Mouse (Mus musculus): ENCODE data around the gene Ctxn1. TPM values are rescaled to one million over a fixed set of nuclear protein-coding genes. Genes with fewer than 3 reads are reported as not detected.
A peak's percentile ranks its signal among the peaks of the same experiment; 100 is the strongest.

Ctxn1 gene
- polyA plus RNA-seq, 1 experiment from 2014 or later, result 136 TPM

DNA sequence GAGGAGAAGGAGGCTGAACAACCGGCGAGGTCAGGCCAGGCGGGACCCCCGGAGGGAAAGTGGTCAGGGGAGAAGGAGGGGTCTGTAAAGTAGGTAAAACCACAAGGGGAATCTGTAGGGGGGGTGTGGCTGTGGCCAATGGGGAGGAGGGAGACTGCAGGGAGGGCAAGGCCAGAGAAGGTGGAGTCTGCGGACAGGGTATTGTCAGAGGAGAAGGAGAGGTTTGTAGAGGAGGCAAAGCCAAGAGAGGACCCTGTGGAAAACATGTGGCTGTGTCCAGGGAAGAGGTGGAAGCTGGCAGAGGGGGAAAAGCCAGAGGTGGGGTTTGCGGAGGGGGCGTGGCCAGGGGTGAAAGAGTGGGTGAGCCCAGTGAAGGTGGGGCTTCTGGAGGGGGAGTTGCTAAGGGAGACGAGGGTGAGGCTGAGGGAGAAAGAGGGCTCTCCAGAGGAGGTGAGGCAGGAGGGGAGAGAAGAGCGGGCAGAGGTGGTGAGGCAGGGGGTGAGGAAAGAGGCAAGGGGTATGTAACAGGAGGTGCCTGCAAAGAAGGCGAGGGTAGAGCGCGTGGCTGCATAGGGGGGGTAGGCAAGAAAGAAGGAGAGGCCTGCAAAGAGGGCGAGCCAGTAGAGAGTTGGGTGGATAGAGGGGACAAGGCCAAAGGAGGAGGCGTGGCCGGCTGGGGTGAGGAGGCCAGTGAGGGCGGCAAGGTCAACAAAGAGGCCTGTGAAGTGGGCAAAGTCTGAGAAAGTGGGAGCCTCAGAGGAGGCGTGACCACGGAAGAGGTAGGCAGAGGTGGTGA lies 45.7 kb downstream of the Ctxn1 start:
- peak; percentile 15 for ATAC-seq (ENCODE audit: low FRiP score)
- H3K4me3 ChIP-seq (ENCODE audit: low read depth, low read length), result peak overlapping the region; percentile 30
- peaks cover 7% of the 10 kb centered on the region; the same call in 1 of the 2 replicates for H3K36me3 ChIP-seq (ENCODE audit: control insufficient read depth, insufficient read depth, low read length)
- H3K9me3 ChIP-seq (ENCODE audit: control insufficient read depth, low read length), result no peaks in the 10 kb centered on the region
- H3K4me2 ChIP-seq (replicated peaks; ENCODE audit: low read depth, low read length), result peak overlapping the region; percentile 78
- H3K27me3 ChIP-seq (ENCODE audit: control insufficient read depth, insufficient read depth, low read length), result peaks cover 2% of the 10 kb centered on the region; the same call in 1 of the 2 replicates
- peak overlapping the region; percentile 3 for H3K9ac ChIP-seq (ENCODE audit: low read depth, low read length)
- no peak overlapping the region for H3K27ac ChIP-seq (ENCODE audit: low read depth, low read length)
- peak; percentile 47 for DNase-seq (ENCODE audit: low spot score)
- under 1% methylated on average over 17 of the region's 18 CpGs for WGBS
- peaks cover 10% of the 10 kb centered on the region for H3K4me1 ChIP-seq (replicated peaks; ENCODE audit: control insufficient read depth, insufficient read depth, low read length)

DNA sequence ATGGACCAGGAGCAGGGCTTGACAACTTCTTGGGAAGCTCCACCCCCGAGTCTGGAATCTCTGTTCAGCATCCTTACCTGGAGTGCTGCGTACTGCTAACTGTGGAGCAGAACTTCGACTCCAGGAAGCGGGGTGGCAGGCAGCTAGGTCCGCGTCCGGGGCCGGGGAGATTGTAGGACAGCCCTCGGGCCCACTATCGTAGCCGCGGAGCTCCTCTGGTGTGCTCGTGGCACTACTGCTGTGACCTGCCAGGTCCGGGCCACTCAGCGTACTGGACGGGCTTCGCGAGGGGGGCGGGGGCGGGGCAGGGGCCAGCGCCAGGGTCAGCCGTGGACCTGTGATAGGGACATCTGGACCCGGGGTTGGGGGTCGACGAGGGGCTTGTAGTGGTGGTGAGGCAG lies 46.3 kb downstream of the Ctxn1 start:
- Histone ChIP-seq H3K4me2 (replicated peaks; ENCODE audit: low read depth, low read length) (peak overlapping the region; percentile 78), H3K9ac (ENCODE audit: low read depth, low read length) (peak overlapping the region; percentile 3), H3K27me3 (ENCODE audit: control insufficient read depth, insufficient read depth, low read length) (peaks cover 2% of the 10 kb centered on the region; the same call in 1 of the 2 replicates), H3K9me3 (ENCODE audit: control insufficient read depth, low read length) (no peaks in the 10 kb centered on the region), H3K4me3 (ENCODE audit: low read depth, low read length) (peak overlapping the region; percentile 30), H3K27ac (ENCODE audit: low read depth, low read length) (no peak overlapping the region), H3K36me3 (ENCODE audit: control insufficient read depth, insufficient read depth, low read length) (peaks cover 7% of the 10 kb centered on the region; the same call in 1 of the 2 replicates), H3K4me1 (replicated peaks; ENCODE audit: control insufficient read depth, insufficient read depth, low read length) (peaks cover 10% of the 10 kb centered on the region)
- 0% methylated on average over 24 of the region's 25 CpGs for WGBS
- DNase-seq (ENCODE audit: low spot score), result peak; percentile 38
- no peak for ATAC-seq (ENCODE audit: low FRiP score)

DNA sequence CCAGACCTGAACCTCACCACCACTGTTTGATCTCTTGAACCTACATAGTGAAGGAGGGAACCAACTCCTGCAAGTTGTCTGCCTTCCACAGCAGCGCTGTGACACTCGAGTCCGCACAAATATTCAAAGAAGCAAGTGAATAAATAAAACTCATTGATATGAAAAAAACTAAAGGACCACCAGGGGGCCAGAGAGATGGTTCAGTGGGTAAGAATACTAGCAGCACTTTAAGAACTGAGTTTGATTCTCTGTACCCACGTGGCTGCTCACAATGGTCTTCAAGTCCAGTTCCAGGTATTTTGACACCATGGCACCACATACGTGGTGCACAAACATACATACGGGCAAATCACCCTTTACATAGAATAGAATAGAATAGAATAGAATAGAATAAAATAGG lies 48.0 kb downstream of the Ctxn1 start:
- Histone ChIP-seq H3K9ac (ENCODE audit: low read depth, low read length) (no peak overlapping the region), H3K4me3 (ENCODE audit: low read depth, low read length) (no peak overlapping the region), H3K4me1 (replicated peaks; ENCODE audit: control insufficient read depth, insufficient read depth, low read length) (peaks cover 10% of the 10 kb centered on the region), H3K27me3 (ENCODE audit: control insufficient read depth, insufficient read depth, low read length) (peaks cover 15% of the 10 kb centered on the region), H3K9me3 (ENCODE audit: control insufficient read depth, low read length) (no peaks in the 10 kb centered on the region), H3K27ac (ENCODE audit: low read depth, low read length) (no peak overlapping the region), H3K36me3 (ENCODE audit: control insufficient read depth, insufficient read depth, low read length) (peaks cover 7% of the 10 kb centered on the region; the same call in 1 of the 2 replicates), H3K4me2 (replicated peaks; ENCODE audit: low read depth, low read length) (no peak overlapping the region)
- WGBS, result 81% methylated on average over 6 of the region's 6 CpGs
- ATAC-seq (ENCODE audit: low FRiP score), result no peak
- no peak for DNase-seq (ENCODE audit: low spot score)

Other genes with a start within 250 kb of the Ctxn1 start
- gene Cd209f, start 153.4 kb downstream of the Ctxn1 start, polyA plus RNA-seq (2014; fragmentation: Nextera tagmentation; extraction: Ambion mirVana), result not detected in 2 replicates
- not detected in 2 replicates for gene Cd209g, start 125.2 kb downstream of the Ctxn1 start, polyA plus RNA-seq (2014; fragmentation: Nextera tagmentation; extraction: Ambion mirVana)
- 28.1 and 33.5 TPM in 2 replicates for gene Evi5l, start 92.7 kb downstream of the Ctxn1 start, polyA plus RNA-seq (2014; fragmentation: Nextera tagmentation; extraction: Ambion mirVana)
- gene Prr36, start 41.8 kb downstream of the Ctxn1 start, polyA plus RNA-seq (2014; fragmentation: Nextera tagmentation; extraction: Ambion mirVana), result 29.0 and 33.5 TPM in 2 replicates
- 0.06 TPM in 1 of 2 replicates, not detected in the other for gene Lrrc8e, start 32.4 kb downstream of the Ctxn1 start, polyA plus RNA-seq (2014; fragmentation: Nextera tagmentation; extraction: Ambion mirVana)
- 20.4 and 22.4 TPM in 2 replicates for gene Map2k7, start 20.5 kb downstream of the Ctxn1 start, polyA plus RNA-seq (2014; fragmentation: Nextera tagmentation; extraction: Ambion mirVana)
- gene Gm49320, start 20.4 kb downstream of the Ctxn1 start, polyA plus RNA-seq (2014; fragmentation: Nextera tagmentation; extraction: Ambion mirVana), result 0.81 and 1.2 TPM in 2 replicates
- 1.7 and 2.1 TPM in 2 replicates for gene Tgfbr3l, start 11.1 kb downstream of the Ctxn1 start, polyA plus RNA-seq (2014; fragmentation: Nextera tagmentation; extraction: Ambion mirVana)
- 58.8 and 61.1 TPM in 2 replicates for gene Snapc2, start 6.2 kb downstream of the Ctxn1 start, polyA plus RNA-seq (2014; fragmentation: Nextera tagmentation; extraction: Ambion mirVana)
- 59.6 and 59.7 TPM in 2 replicates for gene Timm44, start 16.6 kb upstream of the Ctxn1 start, polyA plus RNA-seq (2014; fragmentation: Nextera tagmentation; extraction: Ambion mirVana)
- gene Ccl25, start 65.9 kb upstream of the Ctxn1 start, polyA plus RNA-seq (2014; fragmentation: Nextera tagmentation; extraction: Ambion mirVana), result 19.4 and 21.9 TPM in 2 replicates
- gene Elavl1, start 66.1 kb upstream of the Ctxn1 start, polyA plus RNA-seq (2014; fragmentation: Nextera tagmentation; extraction: Ambion mirVana), result 313 and 314 TPM in 2 replicates
- 13.1 and 13.9 TPM in 2 replicates for gene Cers4, start 233.8 kb upstream of the Ctxn1 start, polyA plus RNA-seq (2014; fragmentation: Nextera tagmentation; extraction: Ambion mirVana)

Measured in hindbrain, embryonic 11.5 days (tissue).